Mouse (Mus musculus) midbrain, postnatal 0 days (tissue): ENCODE measurements around the gene Cfap100. TPM values are rescaled to one million over a fixed set of nuclear protein-coding genes. Genes with fewer than 3 reads are reported as not detected.
A peak's percentile ranks its signal among the peaks of the same experiment; 100 is the strongest.

ENCODE experiments used
- ATAC-seq: fragments of 200-750 bp; cut with Nextera tagmentation; 2 replicates; pipeline ENCODE4 v1.8.0; 2017; ENCODE audit warnings: moderate number of reproducible peaks, mild to moderate bottlenecking, moderate TSS enrichment, moderate library complexity; ENCODE audit not compliant: low FRiP score
- DNase-seq: peaks from one replicate; pipeline ENCODE4 v3.0.0-alpha.2; 2015; ENCODE audit warnings: low spot score
- H3K27ac ChIP-seq: fragments of 300-500 bp; sonication (generic); 2 replicates; pipeline ENCODE4 v1.5.1; 2014; ENCODE audit warnings: low read depth, mild to moderate bottlenecking, low read length, mixed read lengths
- H3K27me3 ChIP-seq: fragments of 300-500 bp; sonication (generic); 2 replicates; pipeline ENCODE4 v1.6.1; 2014; ENCODE audit warnings: low read length, control low read depth, mixed read lengths; ENCODE audit not compliant: insufficient read depth
- H3K36me3 ChIP-seq: fragments of 300-500 bp; sonication (generic); 2 replicates; pipeline ENCODE4 v1.6.1; 2014; ENCODE audit warnings: low read length, control low read depth, mixed read lengths; ENCODE audit not compliant: insufficient read depth
- H3K4me1 ChIP-seq: fragments of 300-500 bp; sonication (generic); 2 replicates; pipeline ENCODE4 v1.6.1; 2014; ENCODE audit warnings: mild to moderate bottlenecking, control low read depth, antibody characterized with exemption, low read length, mixed read lengths; ENCODE audit not compliant: insufficient read depth
- H3K4me2 ChIP-seq: fragments of 300-500 bp; sonication (generic); 2 replicates; pipeline ENCODE4 v1.6.1; 2014; ENCODE audit warnings: low read depth, mild to moderate bottlenecking, low read length, mixed read lengths; ENCODE audit not compliant: poor library complexity, severe bottlenecking
- H3K4me3 ChIP-seq: fragments of 300-500 bp; sonication (generic); 2 replicates; pipeline ENCODE4 v1.5.1; 2014; ENCODE audit warnings: low read depth, mild to moderate bottlenecking, low read length, moderate library complexity
- H3K9ac ChIP-seq: fragments of 300-500 bp; sonication (generic); replicated peaks from 2 replicates; pipeline ENCODE4 v1.6.1; 2014; ENCODE audit warnings: mild to moderate bottlenecking, low read length, moderate library complexity, mixed read lengths; ENCODE audit not compliant: poor library complexity, severe bottlenecking
- H3K9me3 ChIP-seq: fragments of 300-500 bp; sonication (generic); 2 replicates; pipeline ENCODE4 v1.6.1; 2016; ENCODE audit warnings: low read length, control low read depth
- CTCF ChIP-seq: IDR thresholded peaks from 2 replicates; pipeline ENCODE4 v1.5.1; 2016; ENCODE audit warnings: antibody characterized with exemption, mild to moderate bottlenecking
- WGBS: fragments of 180-500 bp; shearing (Covaris S2); extraction: QIAGEN DNeasy Blood & Tissue Kit; methylation state at CpG from one replicate; pipeline ENCODE4 v1.1.7; 2014; 5-methylcytosine and 5-hydroxymethylcytosine counted together
- polyA plus RNA-seq: library from polyadenylated mRNA; unstranded; fragments of >200 nt; fragmentation: Nextera tagmentation; extraction: Ambion mirVana; gene quantifications from 2 replicates; pipeline ENCODE4 v1.2.1, GENCODE M21; 2015
- total RNA-seq: library from RNA; depleted of rRNA; stranded (reverse); fragments of >200 nt; gene quantifications from 2 replicates; pipeline ENCODE4 v1.2.3, GENCODE M21; 2014

Cfap100 gene
- total and polyA plus RNA-seq, 2 experiments from 2014 or later, result 7.9 to 22.7 TPM

DNA sequence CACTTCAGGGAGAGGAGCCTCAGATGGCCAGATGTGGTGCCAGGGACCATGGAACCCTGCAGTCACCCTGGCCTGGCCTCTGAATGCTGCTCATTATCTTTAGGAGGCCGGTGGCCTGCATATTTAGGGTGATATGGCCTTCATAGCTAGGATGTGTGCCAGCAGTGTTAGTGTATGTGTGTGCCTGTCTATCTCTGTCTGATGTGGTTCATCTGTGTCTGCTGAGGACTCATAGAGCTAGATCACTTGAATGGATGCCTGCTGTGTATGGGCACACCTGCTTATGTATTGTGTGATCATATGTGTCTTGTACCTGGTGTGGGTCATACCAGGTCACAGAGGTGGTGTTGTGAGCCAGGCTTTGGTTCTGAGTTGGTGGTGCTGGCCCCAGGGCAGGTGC, 39.6 kb upstream of the Cfap100 start:
- Histone ChIP-seq H3K9me3 (no peaks in the 10 kb centered on the region), H3K27ac (no peak overlapping the region), H3K36me3 (peaks cover 11% of the 10 kb centered on the region), H3K9ac (no peak overlapping the region), H3K27me3 (no peaks in the 10 kb centered on the region), H3K4me2 (no peak overlapping the region), H3K4me3 (no peak overlapping the region), H3K4me1 (no peaks in the 10 kb centered on the region)
- no peak for TF ChIP-seq CTCF
- ATAC-seq (no peak), DNase-seq (no peak)
- WGBS, result 83% methylated on average over 1 of the region's 1 CpGs

DNA sequence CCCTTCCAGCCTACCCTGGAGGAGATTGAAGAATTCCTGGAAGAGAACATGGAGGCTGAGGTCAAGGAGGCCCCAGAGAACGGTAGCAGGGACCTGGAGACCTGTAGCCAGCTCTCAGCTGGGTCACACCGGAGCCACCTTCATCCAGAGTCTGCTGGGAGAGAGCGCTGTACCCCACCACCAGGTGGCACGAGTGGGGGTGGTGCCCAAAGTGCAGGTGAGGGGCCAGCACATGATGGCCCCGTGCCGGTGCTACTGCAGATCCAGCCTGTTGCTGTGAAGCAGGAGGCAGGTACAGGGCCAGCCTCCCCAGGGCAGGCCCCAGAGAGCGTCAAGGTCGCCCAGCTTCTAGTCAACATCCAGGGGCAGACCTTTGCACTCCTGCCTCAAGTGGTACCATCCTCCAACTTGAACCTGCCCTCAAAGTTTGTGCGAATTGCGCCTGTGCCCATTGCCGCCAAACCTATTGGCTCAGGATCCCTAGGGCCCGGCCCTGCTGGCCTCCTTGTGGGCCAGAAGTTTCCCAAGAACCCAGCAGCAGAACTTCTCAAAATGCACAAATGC, 38.3 kb upstream of the Cfap100 start:
- Histone ChIP-seq H3K9ac (no peak overlapping the region), H3K27ac (no peak overlapping the region), H3K4me2 (no peak overlapping the region), H3K27me3 (no peaks in the 10 kb centered on the region), H3K36me3 (peaks cover 7% of the 10 kb centered on the region), H3K4me1 (no peaks in the 10 kb centered on the region), H3K9me3 (no peaks in the 10 kb centered on the region), H3K4me3 (no peak overlapping the region)
- DNase-seq (no peak), ATAC-seq (no peak)
- no peak for TF ChIP-seq CTCF
- WGBS, result 96% methylated on average over 12 of the region's 12 CpGs

DNA sequence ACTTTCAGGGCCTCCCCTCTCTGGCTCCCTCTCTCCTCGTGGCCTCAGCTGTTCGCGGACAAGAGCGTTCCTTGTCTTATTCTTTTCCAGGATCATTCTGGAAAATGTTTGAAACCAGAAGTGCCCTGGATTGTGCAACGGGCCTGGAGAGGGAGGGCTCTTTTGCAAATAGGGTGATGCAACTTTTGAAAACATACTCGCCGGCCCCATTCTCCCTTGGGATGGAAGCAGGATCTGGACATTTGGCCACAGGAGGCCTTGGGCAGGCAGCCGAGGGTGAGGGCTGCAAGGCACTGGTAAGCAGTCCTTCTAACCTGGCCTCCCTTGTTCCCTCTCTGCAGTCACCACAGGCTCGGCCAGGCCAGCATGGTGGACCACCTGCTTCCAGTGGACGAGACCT, 37.5 kb upstream of the Cfap100 start:
- no peak for DNase-seq
- Histone ChIP-seq H3K4me1 (no peaks in the 10 kb centered on the region), H3K4me2 (no peak overlapping the region), H3K9me3 (no peaks in the 10 kb centered on the region), H3K27ac (no peak overlapping the region), H3K36me3 (peaks cover 7% of the 10 kb centered on the region), H3K4me3 (no peak overlapping the region), H3K27me3 (no peaks in the 10 kb centered on the region), H3K9ac (no peak overlapping the region)
- TF ChIP-seq CTCF, result no peak
- WGBS, result 73% methylated on average over 10 of the region's 10 CpGs
- no peak for ATAC-seq

DNA sequence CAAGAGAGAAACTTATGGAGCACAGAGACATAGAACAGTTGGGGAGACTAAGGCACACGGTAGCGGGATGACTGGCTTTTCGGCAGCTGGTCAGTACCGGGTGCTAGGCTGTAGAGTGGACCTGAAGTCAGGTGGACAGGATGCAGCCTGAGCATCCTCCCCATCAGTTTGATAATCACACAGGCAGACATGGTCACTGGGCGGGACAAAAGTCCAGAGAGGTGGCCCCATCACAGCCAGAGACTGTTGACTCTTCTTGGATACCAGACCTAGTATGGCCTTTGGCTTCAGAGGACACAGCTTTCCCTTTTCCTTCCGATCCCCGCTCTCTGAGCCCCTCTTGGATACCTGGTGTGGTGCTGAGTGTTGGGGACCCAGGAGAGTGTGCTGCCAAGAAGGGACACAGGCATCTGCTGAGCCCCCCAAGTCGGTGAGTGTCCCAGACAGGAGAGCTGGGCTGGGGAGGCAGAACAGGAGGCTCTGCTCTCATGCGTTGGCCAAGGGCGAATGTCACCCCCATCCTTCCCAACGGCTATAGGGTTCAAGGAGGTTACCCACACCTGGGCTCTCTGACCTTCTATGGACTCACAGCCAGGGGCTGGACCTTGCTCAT, 36.5 kb upstream of the Cfap100 start:
- Histone ChIP-seq H3K9me3 (no peaks in the 10 kb centered on the region), H3K4me2 (no peak overlapping the region), H3K27me3 (0 out of 2 replicates have a peak, but pooled peaks cover 4% of the 10 kb centered on the region), H3K4me1 (no peaks in the 10 kb centered on the region), H3K4me3 (no peak overlapping the region), H3K36me3 (peaks cover 7% of the 10 kb centered on the region), H3K9ac (no peak overlapping the region), H3K27ac (no peak overlapping the region)
- ATAC-seq (no peak), DNase-seq (no peak)
- no peak for TF ChIP-seq CTCF
- 94% methylated on average over 11 of the region's 11 CpGs for WGBS

DNA sequence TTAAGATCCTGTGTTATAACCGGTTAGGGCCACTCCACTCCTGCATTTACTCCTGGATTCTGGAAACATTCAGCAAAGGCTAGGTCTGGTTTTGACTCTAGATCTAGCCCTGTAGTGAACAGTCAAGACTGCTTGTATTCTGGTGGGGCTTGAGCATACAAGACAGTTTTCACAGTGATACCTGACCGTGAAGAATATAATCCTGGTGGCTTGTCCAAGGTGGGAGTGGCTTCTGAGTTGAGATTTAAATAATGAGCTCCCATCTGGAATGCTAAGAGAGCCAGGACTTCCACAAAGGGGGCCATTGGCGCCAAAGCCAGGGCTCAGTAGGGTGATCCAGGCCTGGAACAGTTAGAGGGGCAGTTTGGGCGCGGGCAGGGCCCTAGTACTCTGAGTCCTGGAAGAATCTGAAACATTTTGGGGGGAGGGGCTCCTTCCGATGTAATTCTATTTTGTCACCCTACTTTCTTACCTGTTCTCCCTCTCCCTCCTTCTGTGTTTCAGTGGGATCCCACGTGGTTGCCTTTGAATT, 35.4 kb upstream of the Cfap100 start:
- no peaks in the 10 kb centered on the region for H3K9me3 ChIP-seq
- peak overlapping the region; percentile 27 for H3K27ac ChIP-seq
- H3K9ac ChIP-seq, result peak overlapping the region; percentile 75; the same call in 1 of the 2 replicates
- H3K4me3 ChIP-seq, result peak overlapping the region; percentile 77
- H3K36me3 ChIP-seq, result peaks cover 4% of the 10 kb centered on the region; the same call in 1 of the 2 replicates
- H3K4me2 ChIP-seq, result peak overlapping the region; percentile 99
- no peak for ATAC-seq
- peak; percentile 23 for DNase-seq
- 35% methylated on average over 7 of the region's 7 CpGs for WGBS
- TF ChIP-seq CTCF, result no peak
- H3K27me3 ChIP-seq, result 0 out of 2 replicates have a peak, but pooled peaks cover 4% of the 10 kb centered on the region
- no peaks in the 10 kb centered on the region for H3K4me1 ChIP-seq

DNA sequence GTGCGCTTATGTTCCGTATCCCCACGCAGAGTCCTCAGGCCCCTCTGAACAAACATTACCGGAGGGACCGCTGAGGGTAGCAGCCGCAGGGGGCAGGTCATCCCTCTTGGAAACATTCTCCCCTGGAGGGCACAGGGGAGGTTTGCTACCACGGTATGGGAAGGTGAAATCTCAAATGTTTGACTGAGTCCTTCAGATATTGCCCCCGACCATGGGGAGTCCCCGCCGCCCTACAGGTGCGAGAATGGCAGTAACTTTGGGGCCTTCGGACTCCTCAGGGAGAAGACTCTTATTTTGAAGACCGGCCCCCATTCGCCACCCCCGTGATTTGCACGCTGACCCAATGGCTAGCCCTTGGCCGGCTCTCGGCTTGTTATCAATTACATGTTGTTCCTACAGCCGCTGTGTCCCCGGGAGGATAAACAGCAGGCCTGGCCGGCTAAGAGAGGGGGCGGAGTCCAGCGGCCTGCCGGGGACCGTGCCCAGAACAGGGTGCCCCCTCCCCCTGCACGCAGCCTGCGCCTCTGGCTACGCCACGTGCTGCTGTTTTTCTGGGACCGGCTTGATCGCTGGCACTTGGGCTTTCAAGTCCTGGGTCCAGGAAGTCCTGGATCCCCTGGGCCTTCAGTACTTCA, 34.7 kb upstream of the Cfap100 start:
- H3K36me3 ChIP-seq, result peaks cover 4% of the 10 kb centered on the region; the same call in 1 of the 2 replicates
- no peaks in the 10 kb centered on the region for H3K9me3 ChIP-seq
- peak; percentile 85 for DNase-seq
- no peaks in the 10 kb centered on the region for H3K4me1 ChIP-seq
- H3K27ac ChIP-seq, result peak overlapping the region; percentile 82
- H3K4me3 ChIP-seq, result peak overlapping the region; percentile 77
- H3K4me2 ChIP-seq, result peak overlapping the region; percentile 99
- peak overlapping the region; percentile 75 for H3K9ac ChIP-seq
- WGBS, result under 1% methylated on average over 31 of the region's 31 CpGs
- ATAC-seq, result peak; percentile 83
- no peak; the same call in 1 of the 2 replicates for TF ChIP-seq CTCF
- 0 out of 2 replicates have a peak, but pooled peaks cover 4% of the 10 kb centered on the region for H3K27me3 ChIP-seq
